Mouse (Mus musculus) intestine, embryonic 15.5 days (tissue): Measurements from ENCODE around the gene Hnrnpab. TPM values are rescaled to one million over a fixed set of nuclear protein-coding genes. Genes with fewer than 3 reads are reported as not detected.

Experiments
- polyA plus RNA-seq: library from polyadenylated mRNA; unstranded; fragments of >200 nt; fragmentation: Nextera tagmentation; extraction: Ambion mirVana; gene quantifications from 2 replicates; pipeline ENCODE4 v1.2.1, GENCODE M21; 2015

Hnrnpab gene
- polyA plus RNA-seq, 1 experiment from 2014 or later = 414 TPM

Other genes starting within 250 kb of the Hnrnpab start
- 18.5 and 21.1 TPM in 2 replicates for gene Phykpl, start 22.1 kb downstream of the Hnrnpab start, polyA plus RNA-seq
- 172 and 184 TPM in 2 replicates for gene Nhp2, start 12.9 kb upstream of the Hnrnpab start, polyA plus RNA-seq
- 38.2 and 42.6 TPM in 2 replicates for gene Rmnd5b, start 29.0 kb upstream of the Hnrnpab start, polyA plus RNA-seq
- gene N4bp3, start 44.0 kb upstream of the Hnrnpab start, polyA plus RNA-seq = 17.6 and 18.1 TPM in 2 replicates
- 3.2 and 3.3 TPM in 2 replicates for gene D930048N14Rik, start 44.1 kb upstream of the Hnrnpab start, polyA plus RNA-seq
- 96.0 and 105 TPM in 2 replicates for gene 0610009B22Rik, start 82.0 kb upstream of the Hnrnpab start, polyA plus RNA-seq
- 20.1 and 20.8 TPM in 2 replicates for gene Sec24a, start 156.8 kb upstream of the Hnrnpab start, polyA plus RNA-seq
- gene Sar1b, start 156.8 kb upstream of the Hnrnpab start, polyA plus RNA-seq = 168 and 171 TPM in 2 replicates